Mouse (Mus musculus) kidney, postnatal 0 days (tissue): ENCODE measurements around the gene 4930539E08Rik. TPM values are rescaled to one million over a fixed set of nuclear protein-coding genes. Genes with fewer than 3 reads are reported as not detected.

Experiments used
- ATAC-seq: fragments of 200-750 bp; cut with Nextera tagmentation; replicated peaks from 2 replicates; pipeline ENCODE4 v1.8.0; 2017; ENCODE audit warnings: low read depth, moderate number of reproducible peaks, moderate TSS enrichment, moderate library complexity; ENCODE audit not compliant: low FRiP score
- DNase-seq: peaks from one replicate; pipeline ENCODE4 v3.0.0-alpha.2; 2016; ENCODE audit warnings: low spot score
- H3K27ac ChIP-seq: fragments of 300-500 bp; sonication (generic); 2 replicates; pipeline ENCODE4 v1.5.1; 2014; ENCODE audit warnings: mild to moderate bottlenecking
- H3K27me3 ChIP-seq: fragments of 300-500 bp; sonication (generic); 2 replicates; pipeline ENCODE4 v1.6.1; 2014; ENCODE audit warnings: low read length, mixed read lengths; ENCODE audit not compliant: insufficient read depth
- H3K36me3 ChIP-seq: fragments of 300-500 bp; sonication (generic); 2 replicates; pipeline ENCODE4 v1.6.1; 2014; ENCODE audit warnings: low read length, mixed read lengths; ENCODE audit not compliant: insufficient read depth
- H3K4me1 ChIP-seq: fragments of 300-500 bp; sonication (generic); replicated peaks from 2 replicates; pipeline ENCODE4 v1.6.1; 2014; ENCODE audit warnings: antibody characterized with exemption, low read length, mixed read lengths; ENCODE audit not compliant: insufficient read depth
- H3K4me2 ChIP-seq: fragments of 300-500 bp; sonication (generic); 2 replicates; pipeline ENCODE4 v1.6.1; 2014; ENCODE audit warnings: mild to moderate bottlenecking, low read length, moderate library complexity, mixed read lengths
- H3K4me3 ChIP-seq: fragments of 300-500 bp; sonication (generic); replicated peaks from 2 replicates; pipeline ENCODE4 v1.5.1; 2014; ENCODE audit warnings: low read depth, low read length
- H3K9ac ChIP-seq: fragments of 300-500 bp; sonication (generic); 2 replicates; pipeline ENCODE4 v1.6.1; 2014; ENCODE audit warnings: low read depth, low read length
- H3K9me3 ChIP-seq: fragments of 300-500 bp; sonication (generic); replicated peaks from 2 replicates; pipeline ENCODE4 v1.6.1; 2016; ENCODE audit warnings: low read length, inconsistent platforms, mixed read lengths
- CTCF ChIP-seq: IDR thresholded peaks from 2 replicates; pipeline ENCODE4 v1.5.1; 2016; ENCODE audit warnings: antibody characterized with exemption, low read depth, mild to moderate bottlenecking, moderate library complexity
- WGBS: fragments of 180-500 bp; shearing (Covaris S2); extraction: QIAGEN DNeasy Blood & Tissue Kit; methylation state at CpG from one replicate; pipeline ENCODE4 v1.1.7; 2014; 5-methylcytosine and 5-hydroxymethylcytosine counted together
- polyA plus RNA-seq: library from polyadenylated mRNA; unstranded; fragments of >200 nt; fragmentation: Nextera tagmentation; extraction: Ambion mirVana; gene quantifications from 2 replicates; pipeline ENCODE4 v1.2.1, GENCODE M21; 2015

4930539E08Rik gene
- polyA plus RNA-seq, 1 experiment from 2014 or later = 0.41 TPM

DNA sequence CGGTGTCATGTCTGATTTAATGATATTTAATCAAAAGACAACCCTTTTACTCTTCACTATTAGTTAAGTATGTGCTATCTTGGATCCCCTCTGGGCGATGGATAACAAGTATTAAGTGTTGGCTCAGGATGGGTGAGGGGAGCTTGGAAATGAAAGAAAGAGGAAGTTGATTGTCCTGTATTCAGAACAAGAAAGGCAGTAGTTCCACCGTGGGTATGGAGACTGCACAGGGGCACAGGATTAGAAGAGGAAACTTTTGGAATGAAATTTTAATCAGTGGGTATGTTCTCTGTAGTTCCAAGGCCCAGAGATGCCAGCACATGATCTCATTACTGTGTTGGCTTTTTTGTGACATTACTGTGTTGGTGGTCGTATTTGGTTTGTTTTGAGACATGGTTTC, 35.6 kb upstream of the 4930539E08Rik start:
- Histone ChIP-seq H3K36me3 (no peaks in the 10 kb centered on the region), H3K9me3 (0 out of 2 replicates have a peak, but pooled peaks cover 6% of the 10 kb centered on the region), H3K27me3 (no peaks in the 10 kb centered on the region), H3K27ac (no peak overlapping the region), H3K4me1 (peaks cover 15% of the 10 kb centered on the region), H3K9ac (no peak overlapping the region), H3K4me2 (no peak overlapping the region), H3K4me3 (no peak overlapping the region)
- DNase-seq (no peak), ATAC-seq (no peak)
- WGBS = 82% methylated on average over 4 of the region's 4 CpGs
- no peak for TF ChIP-seq CTCF

DNA sequence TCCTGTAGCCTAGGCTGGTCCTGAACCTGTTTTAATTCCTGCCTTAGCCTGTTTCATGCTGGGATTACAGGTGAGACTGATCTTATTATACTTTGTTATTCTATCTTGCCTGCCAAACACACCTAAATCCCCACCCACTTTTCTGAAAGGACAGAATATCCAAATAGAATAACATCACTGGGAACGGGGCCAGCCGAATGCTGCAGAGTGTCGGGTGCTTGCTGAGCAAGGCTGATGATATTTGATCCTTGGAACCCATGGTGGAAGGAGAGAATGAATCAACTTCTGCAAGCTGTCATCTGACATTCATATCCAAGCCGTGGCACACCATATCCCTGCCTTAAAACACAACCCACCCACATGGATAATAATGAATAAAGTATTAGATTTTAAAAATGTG, 33.5 kb upstream of the 4930539E08Rik start:
- no peak overlapping the region for H3K9ac ChIP-seq
- ATAC-seq = no peak
- no peaks in the 10 kb centered on the region for H3K27me3 ChIP-seq
- H3K27ac ChIP-seq = no peak overlapping the region
- no peak for TF ChIP-seq CTCF
- H3K36me3 ChIP-seq = no peaks in the 10 kb centered on the region
- no peak for DNase-seq
- no peak overlapping the region for H3K4me2 ChIP-seq
- H3K4me1 ChIP-seq = peaks cover 7% of the 10 kb centered on the region; the same call in 1 of the 2 replicates
- 48% methylated on average over 4 of the region's 4 CpGs for WGBS
- no peak overlapping the region for H3K4me3 ChIP-seq
- 0 out of 2 replicates have a peak, but pooled peaks cover 6% of the 10 kb centered on the region for H3K9me3 ChIP-seq

DNA sequence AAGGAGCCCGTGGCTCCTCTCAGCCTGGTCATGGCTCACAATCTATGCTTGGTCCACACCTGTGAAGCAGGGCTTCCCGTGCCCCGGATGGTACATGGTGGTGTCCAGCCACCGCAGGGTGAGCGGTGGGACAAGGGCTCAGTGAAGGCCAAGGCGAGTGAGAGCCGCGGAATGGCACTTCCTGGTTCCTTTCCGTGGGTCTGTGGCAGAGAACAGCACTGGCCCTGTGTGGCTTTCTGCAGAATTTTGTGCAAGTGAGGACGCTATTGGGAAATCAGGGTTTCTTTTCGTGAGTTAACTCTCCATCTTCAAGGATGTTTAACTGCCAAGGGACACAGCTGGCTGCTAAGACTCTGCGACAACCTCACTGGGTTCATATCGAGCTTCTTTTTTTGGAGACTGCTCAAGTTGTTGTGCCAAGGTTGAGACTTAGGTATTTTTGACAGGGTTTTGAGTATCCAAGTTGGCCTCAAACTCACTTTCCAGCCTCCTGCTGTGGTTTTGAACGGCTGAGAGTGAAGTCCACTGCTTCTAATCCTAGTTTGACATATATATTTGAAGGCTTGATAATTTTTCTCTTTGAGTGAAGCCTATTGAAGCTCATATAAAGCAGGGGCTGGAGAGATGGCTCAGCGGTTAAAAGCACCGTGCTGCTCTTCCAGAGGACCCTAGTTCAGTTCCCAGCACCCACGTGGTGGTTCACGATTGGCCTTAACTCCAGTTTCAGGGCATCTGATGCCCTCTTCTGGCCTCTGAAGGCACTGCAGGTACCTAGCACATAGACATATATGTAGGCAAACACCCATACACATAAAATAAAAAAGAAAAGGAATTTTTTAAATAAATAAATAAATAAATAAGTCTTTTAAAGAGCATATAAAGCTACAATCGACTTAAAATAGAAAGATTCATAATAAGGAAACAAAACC, 32.2 kb upstream of the 4930539E08Rik start:
- Histone ChIP-seq H3K36me3 (no peaks in the 10 kb centered on the region), H3K9me3 (0 out of 2 replicates have a peak, but pooled peaks cover 6% of the 10 kb centered on the region), H3K27me3 (no peaks in the 10 kb centered on the region), H3K27ac (no peak overlapping the region), H3K9ac (no peak overlapping the region), H3K4me3 (no peak overlapping the region), H3K4me1 (peaks cover 5% of the 10 kb centered on the region; the same call in 1 of the 2 replicates), H3K4me2 (no peak overlapping the region)
- ATAC-seq (no peak), DNase-seq (no peak)
- WGBS = 90% methylated on average over 19 of the region's 19 CpGs
- peak; percentile 25; the same call in 1 of the 2 replicates for TF ChIP-seq CTCF

DNA sequence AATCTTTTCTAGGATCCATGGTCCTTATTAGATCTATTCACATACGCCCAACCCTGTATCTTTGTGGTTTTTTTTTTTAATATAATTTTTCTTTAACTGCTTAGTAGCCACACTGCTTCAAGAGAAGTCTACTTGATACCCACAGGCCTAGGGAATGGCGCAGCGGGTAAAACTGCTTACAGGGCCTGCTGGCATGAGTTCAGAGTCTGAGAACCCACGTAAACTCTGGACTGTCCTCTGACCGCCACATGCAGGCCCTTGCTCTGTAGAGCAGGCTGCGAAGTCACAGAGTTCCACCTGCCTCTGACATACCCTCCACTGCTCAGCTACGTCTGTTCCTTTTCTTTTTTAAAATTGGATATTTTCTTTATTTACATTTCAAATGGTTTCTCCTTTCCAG, 29.4 kb upstream of the 4930539E08Rik start:
- Histone ChIP-seq H3K4me1 (no peaks in the 10 kb centered on the region), H3K36me3 (no peaks in the 10 kb centered on the region), H3K4me2 (no peak overlapping the region), H3K9ac (no peak overlapping the region), H3K27ac (no peak overlapping the region), H3K4me3 (no peak overlapping the region), H3K9me3 (0 out of 2 replicates have a peak, but pooled peaks cover 6% of the 10 kb centered on the region), H3K27me3 (no peaks in the 10 kb centered on the region)
- DNase-seq (no peak), ATAC-seq (no peak)
- TF ChIP-seq CTCF = no peak
- 89% methylated on average over 7 of the region's 7 CpGs for WGBS

DNA sequence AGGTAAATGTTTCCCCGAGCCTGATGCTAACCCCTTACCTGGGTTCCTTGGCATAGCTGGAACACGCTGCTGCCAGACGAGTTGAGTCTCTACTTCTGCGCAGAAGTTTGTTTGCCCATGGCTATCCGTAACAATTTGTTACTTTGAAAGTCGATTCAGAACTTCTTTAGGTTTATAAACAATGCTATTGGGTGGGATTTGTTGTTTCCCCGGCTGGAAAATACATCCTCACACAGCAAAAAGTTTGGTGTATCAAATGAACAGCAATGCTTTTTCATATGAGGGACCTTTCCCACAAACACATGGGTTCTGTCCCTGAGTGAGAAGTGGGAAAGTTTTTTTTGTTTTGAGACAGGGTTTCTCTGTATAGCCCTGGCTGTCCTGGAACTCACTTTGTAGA, 28.6 kb upstream of the 4930539E08Rik start, which contains the start of gene Pxt1:
Gene Pxt1 (minus strand): TSS at position 101 of the 400 bp plus-strand sequence.
- Histone ChIP-seq H3K9ac (no peak within 1 kb of the TSS), H3K27me3 (no peaks in the 10 kb centered on the region), H3K4me1 (no peaks in the 10 kb centered on the region), H3K9me3 (0 out of 2 replicates have a peak, but pooled peaks cover 6% of the 10 kb centered on the region), H3K36me3 (no peaks in the 10 kb centered on the region), H3K4me2 (no peak within 1 kb of the TSS), H3K4me3 (no peak within 1 kb of the TSS), H3K27ac (no peak within 1 kb of the TSS)
- WGBS = 91% methylated on average over 7 of the region's 7 CpGs
- TF ChIP-seq CTCF = no peak
- ATAC-seq (no peak), DNase-seq (no peak)

DNA sequence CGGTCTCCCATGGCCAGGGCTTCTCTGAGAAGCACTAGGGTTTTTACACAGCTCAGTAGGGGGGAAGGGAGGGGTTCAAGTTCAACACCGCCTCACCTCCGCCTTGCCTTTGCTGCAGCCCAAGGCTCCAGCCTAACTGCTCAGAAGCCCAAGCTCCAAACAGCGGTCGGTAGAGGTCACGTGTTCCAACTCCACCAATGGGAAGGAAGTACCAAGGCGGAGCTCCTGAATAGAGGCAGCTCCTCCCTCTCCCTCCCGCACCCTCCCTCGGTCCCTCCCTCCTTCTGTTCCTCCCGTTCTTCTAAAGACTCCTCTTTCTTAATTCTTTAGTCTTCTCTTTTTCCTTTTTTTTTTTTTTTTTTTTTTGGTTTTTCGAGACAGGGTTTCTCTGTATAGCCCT, 27.0 kb upstream of the 4930539E08Rik start:
- Histone ChIP-seq H3K4me1 (no peaks in the 10 kb centered on the region), H3K4me3 (no peak overlapping the region), H3K4me2 (no peak overlapping the region), H3K27ac (no peak overlapping the region), H3K9ac (no peak overlapping the region), H3K9me3 (0 out of 2 replicates have a peak, but pooled peaks cover under 1% of the 10 kb centered on the region), H3K36me3 (no peaks in the 10 kb centered on the region), H3K27me3 (no peaks in the 10 kb centered on the region)
- 82% methylated on average over 10 of the region's 11 CpGs for WGBS
- TF ChIP-seq CTCF = no peak
- DNase-seq (no peak), ATAC-seq (no peak)
